Mouse (Mus musculus) heart, postnatal 10 days (tissue): ENCODE results near the gene Gm48552. TPM values are rescaled to one million over a fixed set of nuclear protein-coding genes. Genes with fewer than 3 reads are reported as not detected.

Source experiments
- DNase-seq, 2 experiments: peaks; one replicate each; pipeline ENCODE4 v3.0.0; 2021
- intact Hi-C: fragments of 180-260 bp; cut with DNase I; formaldehyde crosslinking; loops from one replicate; pipeline ENCODE4 v1.15.1; 2025
- microRNA-seq, 2 experiments: library from miRNA; unstranded; fragments of <30 nt; microRNA quantifications; one replicate each; pipeline ENCODE4 v1.2.0; 2022
- total RNA-seq, 2 experiments: library from RNA; stranded (reverse); gene quantifications; 2 replicates each; pipeline ENCODE4 v1.2.3; 2021

Gm48552 gene
- total RNA-seq, 2 experiments from 2014 or later: 0.77 to 0.98 TPM

GRCm38 (mm10) chr10:81427327-81427726 is 38.5 kb downstream of the Gm48552 start:
- intact Hi-C loops: no loop called here
- DNase-seq: no peak

DNA sequence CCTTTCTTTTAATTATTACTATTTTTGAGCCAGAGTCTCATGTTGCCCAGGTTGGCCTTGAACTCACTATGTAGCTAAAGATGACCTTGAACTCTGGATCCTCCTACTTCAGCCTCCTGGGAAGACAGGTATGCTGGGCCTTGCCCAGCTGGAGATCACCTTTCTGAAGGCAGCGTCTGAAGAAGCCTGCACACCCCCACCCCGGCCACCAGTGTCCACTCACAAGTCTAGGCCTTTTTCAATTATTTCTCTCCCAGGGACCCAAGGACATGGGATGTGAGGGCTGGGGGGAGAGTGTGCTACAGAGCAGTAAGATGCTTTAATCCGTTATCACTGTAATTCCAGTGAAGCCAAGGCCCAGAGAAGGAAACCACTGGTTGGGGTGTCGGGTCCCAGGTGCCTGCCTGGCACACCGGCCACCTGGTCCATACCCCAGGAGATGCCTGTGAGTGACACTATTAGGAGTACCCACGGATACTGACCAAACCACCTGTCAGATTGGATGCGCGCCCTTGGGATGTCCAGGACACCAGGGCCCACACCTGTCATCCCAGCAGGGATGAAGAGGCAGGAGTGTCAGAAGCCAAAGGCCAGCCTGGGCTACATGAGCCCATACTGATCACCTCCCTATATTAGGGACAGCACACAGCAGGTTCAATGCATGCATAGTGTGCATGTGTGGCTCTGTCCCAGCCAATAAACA is 39.1 kb downstream of the Gm48552 start:
- DNase-seq: peak; percentile 11 to 25
- intact Hi-C loops: loop anchor here (1.0 kb wide), 1 partner anchor 14 kb away; no protein-coding TSS in a partner anchor

DNA sequence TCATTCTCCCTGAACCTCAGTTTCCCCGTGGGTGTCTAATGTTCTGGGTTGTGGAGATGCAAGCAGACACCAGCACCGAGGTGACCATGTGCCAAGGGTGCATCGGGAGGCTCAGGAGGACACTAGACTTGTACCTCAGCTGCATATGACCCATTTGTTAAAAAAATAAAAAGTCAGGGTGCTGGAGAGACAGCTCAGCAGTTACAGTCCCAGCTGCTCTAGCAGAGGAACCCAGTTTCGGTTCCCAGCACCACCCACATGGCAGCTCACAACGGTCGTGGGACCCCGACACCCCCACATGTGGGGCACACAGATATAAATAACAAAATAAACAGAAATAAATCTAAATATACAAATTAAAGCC is 39.7 kb downstream of the Gm48552 start:
- peak in 1 of 2 experiments; percentile 10 for DNase-seq
- intact Hi-C loops: loop anchor here (1.0 kb wide), 1 partner anchor 14 kb away; no protein-coding TSS in a partner anchor

GRCm38 (mm10) chr10:81429092-81429491 is 40.3 kb downstream of the Gm48552 start:
- no peak for DNase-seq
- intact Hi-C loops: no loop called here

DNA sequence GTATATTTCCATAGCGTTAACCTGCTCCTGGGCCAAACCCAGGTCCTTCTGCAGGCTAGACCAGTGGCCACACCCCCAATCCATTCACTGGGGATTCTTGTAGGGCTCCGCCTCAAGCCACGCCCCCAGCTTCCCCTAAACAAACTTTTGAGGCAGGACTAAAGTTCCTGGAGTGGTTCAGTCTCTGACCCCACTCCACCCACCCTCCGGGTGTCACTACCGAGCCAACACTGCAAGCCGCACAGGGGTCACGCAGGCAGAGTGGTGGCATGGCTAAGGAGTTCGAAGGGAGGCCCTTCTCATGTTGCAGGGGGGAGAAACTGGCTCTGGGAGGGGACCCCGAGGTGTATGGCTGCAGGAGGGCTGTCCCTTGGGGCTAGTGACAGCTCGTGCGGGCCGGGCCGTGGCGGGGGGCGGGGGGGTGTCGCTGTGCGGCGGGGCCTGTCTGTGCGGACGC is 40.8 kb downstream of the Gm48552 start:
- peak; percentile 92 for DNase-seq
- intact Hi-C loops: no loop called here

GRCm38 (mm10) chr10:81430141-81430830 is 41.5 kb downstream of the Gm48552 start:
- intact Hi-C loops: no loop called here
- DNase-seq: peak; percentile 89 to 92

DNA sequence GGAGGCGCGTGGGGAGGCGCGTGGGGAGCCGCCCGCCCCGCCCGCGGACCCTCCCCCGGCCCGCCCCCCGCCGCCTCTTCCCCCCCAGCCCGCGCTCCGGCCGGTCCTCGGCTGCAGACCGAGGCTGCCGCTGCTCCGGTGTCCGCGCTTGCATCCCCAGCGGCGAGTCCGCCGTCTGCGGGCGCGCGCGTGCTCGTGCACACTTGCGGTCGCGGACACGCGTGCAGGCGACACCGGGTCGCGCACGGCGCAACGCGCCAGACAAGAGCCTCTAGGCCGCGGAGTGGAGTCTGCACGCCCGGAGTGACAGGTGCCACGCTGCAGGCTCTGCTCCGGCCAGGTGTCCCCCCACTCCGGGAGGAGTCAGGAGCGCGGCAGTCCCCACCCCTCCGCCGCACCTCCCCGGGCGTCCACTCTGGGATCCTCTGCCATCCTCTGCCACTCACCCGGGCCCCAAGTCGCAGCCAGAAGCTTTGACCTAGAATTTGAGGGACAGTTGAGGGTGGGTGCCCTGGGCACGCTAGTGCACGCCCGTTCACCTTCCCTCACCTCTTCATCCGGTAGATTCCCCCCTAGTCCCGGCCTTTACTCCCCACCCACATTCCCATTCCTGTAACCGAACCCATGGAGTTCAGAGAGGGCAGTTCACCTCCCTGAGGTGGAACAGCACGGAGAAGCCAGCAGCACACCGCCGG is 42.2 kb downstream of the Gm48552 start:
- intact Hi-C loops: no loop called here
- peak; percentile 67 to 74 for DNase-seq

- intact Hi-C loops: no loop called here
- DNase-seq: peak; percentile 34 to 57
Observed at GRCm38 (mm10) chr10:81431526-81432168, 42.8 kb downstream of the Gm48552 start.

DNA sequence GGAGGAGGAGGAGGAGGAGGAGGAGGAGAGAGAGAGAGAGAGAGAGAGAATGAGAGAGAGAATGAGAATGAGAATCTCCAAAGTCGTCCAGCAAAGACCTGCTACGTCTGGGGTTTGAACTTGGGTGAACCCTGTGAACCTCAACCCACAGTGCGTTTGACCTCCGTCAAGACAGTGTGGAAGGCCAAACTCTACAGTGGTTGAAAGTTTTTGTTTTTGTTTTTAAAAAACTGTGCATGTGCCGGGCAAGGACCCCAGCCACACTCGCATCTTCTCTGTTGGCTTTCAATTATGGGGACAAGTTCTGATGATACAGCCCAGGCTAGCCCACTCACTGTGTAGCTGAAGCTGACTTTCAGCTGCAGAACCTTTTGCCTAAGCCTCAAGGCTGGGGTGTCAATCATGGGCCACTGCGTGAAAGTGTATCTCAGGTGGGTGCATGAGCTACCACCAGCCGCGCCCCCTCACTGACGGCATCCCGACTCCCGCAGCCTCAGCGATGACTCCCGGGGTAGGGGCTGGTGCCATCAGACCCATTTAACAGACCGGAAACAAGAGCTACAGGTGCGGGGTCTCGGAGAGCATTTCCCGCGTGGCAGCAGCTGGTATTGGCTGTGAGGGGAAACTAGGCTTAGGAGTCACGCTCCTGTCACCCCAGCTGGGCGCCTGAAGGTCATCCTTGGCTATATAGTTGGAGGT is 43.5 kb downstream of the Gm48552 start:
- intact Hi-C loops: no loop called here
- DNase-seq: peak in 1 of 2 experiments; percentile 11

- DNase-seq: peak; percentile 96 to 97
- intact Hi-C loops: no loop called here
Observed at GRCm38 (mm10) chr10:81432868-81433262, 44.1 kb downstream of the Gm48552 start.

- intact Hi-C loops: no loop called here
- DNase-seq: peak; percentile 47 to 54
Observed at GRCm38 (mm10) chr10:81433541-81434289, 44.9 kb downstream of the Gm48552 start.

DNA sequence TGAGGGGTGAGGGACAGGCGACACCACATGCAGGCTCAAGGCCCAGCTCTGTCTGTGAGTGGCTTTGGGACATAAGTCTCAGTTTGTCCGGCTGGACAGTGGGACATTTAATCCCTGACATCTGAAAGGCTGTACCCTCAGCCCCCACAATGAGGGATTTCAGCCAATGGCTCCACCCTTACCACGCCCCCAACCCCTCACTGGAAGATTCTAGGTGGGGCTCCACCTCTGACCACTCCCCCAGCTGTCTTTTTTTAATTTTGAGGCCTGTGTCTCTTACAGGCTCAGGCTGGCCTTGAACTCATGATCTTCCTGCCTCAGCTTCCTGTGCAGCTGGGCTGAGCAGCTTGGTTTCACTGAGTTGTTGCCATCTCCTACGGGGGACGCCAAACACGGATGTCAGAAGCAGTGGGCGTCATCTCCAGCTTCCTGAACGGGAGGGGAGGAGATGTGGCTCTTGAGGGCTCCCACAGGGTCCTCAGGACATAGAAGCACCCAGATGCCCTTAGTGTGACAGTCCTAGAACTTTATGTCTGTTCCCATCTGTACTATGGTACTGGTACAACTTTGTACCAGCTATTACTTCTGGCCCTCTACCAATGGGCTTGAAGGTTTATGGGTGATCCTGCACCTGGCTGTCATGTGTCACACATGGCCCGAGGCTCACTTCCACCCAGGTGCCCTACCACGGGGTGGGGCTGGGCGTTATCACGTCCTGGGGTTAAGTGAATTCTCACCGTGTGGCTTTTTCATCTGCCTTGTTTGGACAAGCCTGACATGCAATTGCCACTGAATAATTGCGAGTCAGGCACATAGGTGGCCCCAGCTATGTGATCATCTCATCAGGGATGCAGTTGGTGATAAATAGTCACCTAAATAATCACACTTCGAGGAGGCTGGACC is 45.8 kb downstream of the Gm48552 start:
- peak; percentile 19 to 32 for DNase-seq
- intact Hi-C loops: no loop called here

DNA sequence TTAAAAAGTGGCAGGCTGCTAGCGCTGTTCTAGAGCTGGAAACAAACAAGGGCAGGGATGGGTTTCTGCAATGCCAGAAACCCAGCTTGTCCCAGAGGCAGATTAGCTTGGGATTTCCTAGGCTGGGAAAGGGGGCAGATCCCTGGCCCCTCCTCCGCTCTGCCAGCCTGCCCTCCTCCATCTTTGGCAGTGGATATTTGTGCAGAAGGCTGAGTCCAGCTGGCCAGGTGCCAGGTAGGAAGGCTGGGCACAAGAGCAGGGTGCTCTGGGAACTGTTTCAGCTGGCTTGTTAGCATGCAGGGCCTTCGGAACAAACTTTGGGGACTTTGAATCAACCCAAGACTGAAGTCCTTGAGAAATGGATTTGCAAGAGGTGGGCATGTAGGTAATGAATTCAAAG is 46.6 kb downstream of the Gm48552 start:
- intact Hi-C loops: no loop called here
- DNase-seq: peak; percentile 88 to 89

Small RNA genes lying within 50 kb of the gene (microRNA-seq; reads per million reads assigned to microRNA genes)
- gene Mir1191b: 0.35 to 2.1 reads per million in 2 experiments
- gene Mir6913: 0.24 to 0.70 reads per million in 2 experiments

Other genes starting within 250 kb of the Gm48552 start
- gene Pias4, start 221.1 kb upstream of the Gm48552 start, total RNA-seq: 10 to 100 TPM; 14.7 to 17.8 TPM
- gene Eef2, start 212.4 kb upstream of the Gm48552 start, total RNA-seq: 1,000 to 10,000 TPM; 1,333 to 1,385 TPM
- 10 to 100 TPM; 33.3 to 39.1 TPM for gene Dapk3, start 206.0 kb upstream of the Gm48552 start, total RNA-seq
- gene 4930442H23Rik, start 205.2 kb upstream of the Gm48552 start, total RNA-seq: not detected
- 10 to 100 TPM; 11.6 to 16.5 TPM for gene Nmrk2, start 187.0 kb upstream of the Gm48552 start, total RNA-seq
- gene Atcay, start 158.2 kb upstream of the Gm48552 start, total RNA-seq: under 1 TPM; 0.24 to 0.30 TPM
- gene Zfr2, start 155.8 kb upstream of the Gm48552 start, total RNA-seq: 1 to 10 TPM; 3.8 TPM
- gene Matk, start 136.1 kb upstream of the Gm48552 start, total RNA-seq: under 1 TPM; 0.27 to 0.38 TPM
- 100 to 1,000 TPM in 1 of 2 experiments, 10 to 100 TPM in 1; 93.4 to 108 TPM for gene Mrpl54, start 122.1 kb upstream of the Gm48552 start, total RNA-seq
- 10 to 100 TPM; 66.5 to 68.3 TPM for gene Apba3, start 122.0 kb upstream of the Gm48552 start, total RNA-seq
- under 1 TPM; 0.14 to 0.37 TPM for gene Tjp3, start 97.4 kb upstream of the Gm48552 start, total RNA-seq
- gene Pip5k1c, start 96.0 kb upstream of the Gm48552 start, total RNA-seq: 10 to 100 TPM; 43.2 to 46.4 TPM
- gene Cactin, start 67.9 kb upstream of the Gm48552 start, total RNA-seq: 10 to 100 TPM; 21.0 to 23.6 TPM
- 1 to 10 TPM; 7.7 to 8.5 TPM for gene Tbxa2r, start 60.3 kb upstream of the Gm48552 start, total RNA-seq
- 1 to 10 TPM; 4.8 to 6.1 TPM for gene Gipc3, start 45.7 kb upstream of the Gm48552 start, total RNA-seq
- 100 to 1,000 TPM in 1 of 2 experiments, 10 to 100 TPM in 1; 88.1 to 105 TPM for gene Hmg20b, start 38.5 kb upstream of the Gm48552 start, total RNA-seq
- 10 to 100 TPM; 11.6 to 14.4 TPM for gene Mfsd12, start 31.5 kb upstream of the Gm48552 start, total RNA-seq
- 1 to 10 TPM in 1 of 2 experiments, under 1 TPM in 1; 0.42 to 1.1 TPM for gene 4930404N11Rik, start 23.2 kb upstream of the Gm48552 start, total RNA-seq
- gene Fzr1, start 10.5 kb upstream of the Gm48552 start, total RNA-seq: 10 to 100 TPM; 39.7 to 41.2 TPM
- gene Dohh, start 4.6 kb upstream of the Gm48552 start, total RNA-seq: 10 to 100 TPM; 53.2 to 57.5 TPM
- under 1 TPM; 0.74 to 0.87 TPM for gene Gm48551, start 4.5 kb upstream of the Gm48552 start, total RNA-seq
- 1 to 10 TPM; 1.3 to 2.2 TPM for gene Smim24, start 4.0 kb downstream of the Gm48552 start, total RNA-seq
- 100 to 1,000 TPM; 139 to 163 TPM for gene Nfic, start 66.6 kb downstream of the Gm48552 start, total RNA-seq
- gene Celf5, start 93.7 kb downstream of the Gm48552 start, total RNA-seq: under 1 TPM; 0.32 to 0.48 TPM
- gene Ncln, start 107.4 kb downstream of the Gm48552 start, total RNA-seq: 10 to 100 TPM; 64.0 to 65.0 TPM
- gene S1pr4, start 111.1 kb downstream of the Gm48552 start, total RNA-seq: under 1 TPM; 0.86 to 0.87 TPM
- under 1 TPM; 0.60 to 0.74 TPM for gene Gna15, start 135.2 kb downstream of the Gm48552 start, total RNA-seq
- 10 to 100 TPM; 59.2 to 60.6 TPM for gene Gna11, start 156.2 kb downstream of the Gm48552 start, total RNA-seq
- gene Aes, start 170.5 kb downstream of the Gm48552 start, total RNA-seq: 100 to 1,000 TPM; 867 to 890 TPM
- 10 to 100 TPM in 1 of 2 experiments, 1 to 10 TPM in 1; 8.1 to 11.2 TPM for gene Tle2, start 185.6 kb downstream of the Gm48552 start, total RNA-seq
- gene Tle6, start 212.1 kb downstream of the Gm48552 start, total RNA-seq: 10 to 100 TPM; 10.2 to 11.1 TPM
- 1 to 10 TPM; 1.3 to 1.4 TPM for gene BC025920, start 217.3 kb downstream of the Gm48552 start, total RNA-seq
- 10 to 100 TPM; 12.8 to 14.2 TPM for gene Sirt6, start 238.8 kb downstream of the Gm48552 start, total RNA-seq
- 10 to 100 TPM; 13.9 to 16.6 TPM for gene Ankrd24, start 239.5 kb downstream of the Gm48552 start, total RNA-seq